Mouse (Mus musculus) embryonic fibroblast, embryonic 13.5 days (primary cell): ENCODE measurements around the gene Defa22. TPM values are rescaled to one million over a fixed set of nuclear protein-coding genes. Genes with fewer than 3 reads are reported as not detected.
"Not testable (repeated sequence)": the region's sequence is repeated elsewhere in the genome, so short reads cannot be mapped to it uniquely, and the experiment has no call there.

Source experiments
- H3K27ac ChIP-seq: 2 replicates; pipeline ENCODE4 v1.5.1; 2012; ENCODE audit warnings: low read length, control low read depth, inconsistent platforms; ENCODE audit not compliant: insufficient read depth
- H3K4me1 ChIP-seq: 2 replicates; pipeline ENCODE4 v1.6.1; 2011; ENCODE audit warnings: low read length; ENCODE audit not compliant: control insufficient read depth, insufficient read depth
- H3K4me3 ChIP-seq: 2 replicates; pipeline ENCODE4 v1.5.1; 2011; ENCODE audit warnings: mild to moderate bottlenecking, control low read depth, low read length; ENCODE audit not compliant: insufficient read depth
- polyA plus RNA-seq: library from polyadenylated mRNA; stranded (reverse); fragments of >200 nt; gene quantifications from 2 replicates; pipeline ENCODE4 v1.2.4, GENCODE M21; 2011; ENCODE audit warnings: low read depth; ENCODE audit not compliant: missing spikeins, insufficient read length

Gene Defa22
- polyA plus RNA-seq = not detected in 2 replicates

GRCm38 (mm10) chr8:21161977-21162376 lies at the start of gene Defa22:
Gene Defa22, plus strand, starts transcription at chr8:21162277.
- not testable (repeated sequence) for H3K4me1 ChIP-seq

GRCm38 (mm10) chr8:21134342-21134741 lies 27.7 kb upstream of the Defa22 start, which contains the start of gene Defa30:
Gene Defa30, plus strand, starts transcription at chr8:21134642.
- H3K4me1 ChIP-seq, H3K4me3 ChIP-seq, H3K27ac ChIP-seq: not testable (repeated sequence)

More at GRCm38 (mm10) chr8:21161977-21162376, at the start of gene Defa22:
- not testable (repeated sequence) for H3K27ac ChIP-seq, H3K4me3 ChIP-seq

- not testable (repeated sequence) for H3K27ac ChIP-seq, H3K4me1 ChIP-seq, H3K4me3 ChIP-seq
These were observed 29.2 kb downstream of the Defa22 start, which contains the start of gene Defa31 for GRCm38 (mm10) chr8:21191314-21191713. Gene Defa31, plus strand, starts transcription at chr8:21191614.

- H3K27ac ChIP-seq, H3K4me3 ChIP-seq, H3K4me1 ChIP-seq: not testable (repeated sequence)
These were observed 39.2 kb downstream of the Defa22 start, which contains the start of gene Gm15293 for GRCm38 (mm10) chr8:21201261-21201660. Gene Gm15293, plus strand, starts transcription at chr8:21201561.

Other genes with a start within 250 kb of the Defa22 start
- not detected in 2 replicates for gene Gm6040, start 240.2 kb upstream of the Defa22 start, polyA plus RNA-seq
- not detected in 2 replicates for gene AY761185, start 217.6 kb upstream of the Defa22 start, polyA plus RNA-seq
- not detected in 2 replicates for gene Defa21, start 136.7 kb upstream of the Defa22 start, polyA plus RNA-seq
- gene Defa23, start 107.2 kb upstream of the Defa22 start, polyA plus RNA-seq = not detected in 2 replicates
- gene Defa35, start 97.2 kb upstream of the Defa22 start, polyA plus RNA-seq = not detected in 2 replicates
- gene Defa25, start 77.8 kb upstream of the Defa22 start, polyA plus RNA-seq = not detected in 2 replicates
- gene Gm14851, start 66.2 kb upstream of the Defa22 start, polyA plus RNA-seq = not detected in 2 replicates
- not detected in 2 replicates for gene Defa30, start 27.6 kb upstream of the Defa22 start, polyA plus RNA-seq
- gene Defa31, start 29.3 kb downstream of the Defa22 start, polyA plus RNA-seq = not detected in 2 replicates
- not detected in 2 replicates for gene Gm15293, start 39.3 kb downstream of the Defa22 start, polyA plus RNA-seq
- not detected in 2 replicates for gene Gm15292, start 87.5 kb downstream of the Defa22 start, polyA plus RNA-seq
- gene Defa27, start 153.3 kb downstream of the Defa22 start, polyA plus RNA-seq = not detected in 2 replicates
- gene Defa29, start 164.7 kb downstream of the Defa22 start, polyA plus RNA-seq = not detected in 2 replicates
- gene Defa2, start 216.2 kb downstream of the Defa22 start, polyA plus RNA-seq = not detected in 2 replicates
- gene Defa33, start 229.5 kb downstream of the Defa22 start, polyA plus RNA-seq = not detected in 2 replicates